Mouse (Mus musculus) layer of hippocampus, postnatal 36 days (tissue): ENCODE results near the gene Nav1. TPM values are rescaled to one million over a fixed set of nuclear protein-coding genes. Genes with fewer than 3 reads are reported as not detected.

Source experiments
- DNase-seq, 2 experiments: peaks; one replicate each; pipeline ENCODE4 v3.0.0; 2022
- total RNA-seq, 2 experiments: library from RNA; stranded (reverse); gene quantifications; 2 replicates each; pipeline ENCODE4 v1.2.3; 2021

Nav1 gene
- total RNA-seq, 2 experiments from 2014 or later = 64.6 to 75.1 TPM

GRCm38 (mm10) chr1:135546099-135546498 is 61.0 kb downstream of the Nav1 start:
- no peak for DNase-seq

GRCm38 (mm10) chr1:135544504-135545146 is 62.5 kb downstream of the Nav1 start:
- peak; percentile 85 for DNase-seq

- no peak for DNase-seq
Measured at GRCm38 (mm10) chr1:135542841-135543810, 64.0 kb downstream of the Nav1 start.

GRCm38 (mm10) chr1:135542080-135542479 is 65.0 kb downstream of the Nav1 start:
- DNase-seq = no peak

- peak; percentile 73 to 83 for DNase-seq
Measured at GRCm38 (mm10) chr1:135540270-135540669, 66.8 kb downstream of the Nav1 start.

GRCm38 (mm10) chr1:135538441-135539265 is 68.4 kb downstream of the Nav1 start:
- no peak for DNase-seq

- DNase-seq = no peak
Measured at GRCm38 (mm10) chr1:135536822-135537221, 70.3 kb downstream of the Nav1 start.

- DNase-seq = no peak
Measured at GRCm38 (mm10) chr1:135536326-135536725, 70.8 kb downstream of the Nav1 start.

GRCm38 (mm10) chr1:135535256-135535655 is 71.8 kb downstream of the Nav1 start:
- no peak for DNase-seq

GRCm38 (mm10) chr1:135534782-135535181 is 72.3 kb downstream of the Nav1 start:
- DNase-seq = no peak

- DNase-seq = no peak
Measured at GRCm38 (mm10) chr1:135534070-135534469, 73.0 kb downstream of the Nav1 start.

- no peak for DNase-seq
Measured at GRCm38 (mm10) chr1:135532383-135532782, 74.7 kb downstream of the Nav1 start.

- DNase-seq = no peak
Measured at GRCm38 (mm10) chr1:135531981-135532380, 75.1 kb downstream of the Nav1 start.

GRCm38 (mm10) chr1:135531081-135531480 is 76.0 kb downstream of the Nav1 start:
- DNase-seq = no peak

- no peak for DNase-seq
Measured at GRCm38 (mm10) chr1:135524518-135524860, 82.6 kb downstream of the Nav1 start.

- DNase-seq = no peak
Measured at GRCm38 (mm10) chr1:135523780-135524517, 83.1 kb downstream of the Nav1 start.

- no peak for DNase-seq
Measured at GRCm38 (mm10) chr1:135523344-135523743, 83.8 kb downstream of the Nav1 start.

GRCm38 (mm10) chr1:135520550-135521168 is 86.4 kb downstream of the Nav1 start:
- DNase-seq = no peak

- peak; percentile 40 to 45 for DNase-seq
Measured at GRCm38 (mm10) chr1:135518661-135519060, 88.4 kb downstream of the Nav1 start.

GRCm38 (mm10) chr1:135517469-135517868 is 89.6 kb downstream of the Nav1 start:
- no peak for DNase-seq

GRCm38 (mm10) chr1:135516511-135517305 is 90.4 kb downstream of the Nav1 start:
- no peak for DNase-seq
